Mouse (Mus musculus) MEL (cell line): ENCODE data around the gene Asgr2.

ENCODE experiments used
- CHD2 ChIP-seq: IDR thresholded peaks from 2 replicates; pipeline ENCODE4 v1.6.1; 2011; ENCODE audit warnings: low read length, improper control_type of control experiment
- CTCF ChIP-seq, 3 experiments: IDR thresholded peaks in 2 of 3; conservative IDR thresholded peaks in 1 of 3; 2 replicates each; pipeline ENCODE4 v1.5.1; 2011 to 2012; ENCODE audit warnings: low read length in 3 of 3, low read depth in 2 of 3, mild to moderate bottlenecking in 2 of 3, improper control_type of control experiment in 1 of 3, inconsistent platforms in 1 of 3, mixed read lengths in 1 of 3, moderate library complexity in 1 of 3; ENCODE audit not compliant: control insufficient read depth in 1 of 3, insufficient read depth in 1 of 3, poor library complexity in 1 of 3, severe bottlenecking in 1 of 3
- E2F4 ChIP-seq: IDR thresholded peaks from 2 replicates; pipeline ENCODE4 v1.6.1; 2011; ENCODE audit warnings: low read depth, low read length, improper control_type of control experiment, borderline replicate concordance
- ELF1 ChIP-seq: IDR thresholded peaks from 2 replicates; pipeline ENCODE4 v1.6.1; 2014; ENCODE audit warnings: low read depth, mild to moderate bottlenecking, inconsistent platforms, low read length, improper control_type of control experiment, moderate library complexity
- EP300 ChIP-seq, 2 experiments: IDR thresholded peaks; 2 replicates each; pipeline ENCODE4 v1.6.1; 2011; ENCODE audit warnings: improper control_type of control experiment in 2 of 2, low read length in 2 of 2, low read depth in 1 of 2, mild to moderate bottlenecking in 1 of 2
- GATA1 ChIP-seq: IDR thresholded peaks from 2 replicates; pipeline ENCODE4 v1.6.1; 2011; ENCODE audit warnings: low read depth, low read length, improper control_type of control experiment
- MAX ChIP-seq: IDR thresholded peaks from 2 replicates; pipeline ENCODE4 v1.6.1; 2011; ENCODE audit warnings: low read length, improper control_type of control experiment
- POLR2A ChIP-seq, 2 experiments: IDR thresholded peaks; 2 replicates each; pipeline ENCODE4 v1.6.1; 2011 to 2012; ENCODE audit warnings: low read length in 2 of 2, mild to moderate bottlenecking in 2 of 2, control low read depth in 1 of 2, improper control_type of control experiment in 1 of 2, low read depth in 1 of 2, moderate library complexity in 1 of 2; ENCODE audit not compliant: control insufficient read depth in 1 of 2, insufficient read depth in 1 of 2, poor library complexity in 1 of 2
- RAD21 ChIP-seq: IDR thresholded peaks from 2 replicates; pipeline ENCODE4 v1.6.1; 2011; ENCODE audit warnings: mild to moderate bottlenecking, low read depth, low read length, improper control_type of control experiment
- SMC3 ChIP-seq: IDR thresholded peaks from 2 replicates; pipeline ENCODE4 v1.6.1; 2011; ENCODE audit warnings: low read depth, low read length, improper control_type of control experiment
- TBP ChIP-seq: IDR thresholded peaks from 2 replicates; pipeline ENCODE4 v1.8.0; 2011; ENCODE audit warnings: low read depth, low read length, improper control_type of control experiment
- TCF12 ChIP-seq: IDR thresholded peaks from 2 replicates; pipeline ENCODE4 v1.6.1; 2014; ENCODE audit warnings: low read depth, mild to moderate bottlenecking, inconsistent platforms, low read length, improper control_type of control experiment, moderate library complexity
- USF1 ChIP-seq: IDR thresholded peaks from 2 replicates; pipeline ENCODE4 v1.6.1; 2014; ENCODE audit warnings: low read depth, mild to moderate bottlenecking, inconsistent platforms, low read length, improper control_type of control experiment, moderate library complexity
- ZMIZ1 ChIP-seq: IDR thresholded peaks from 2 replicates; pipeline ENCODE4 v1.6.1; 2012; ENCODE audit warnings: low read depth, mild to moderate bottlenecking, inconsistent platforms, low read length, improper control_type of control experiment, moderate library complexity

- TF ChIP-seq CTCF (IDR thresholded peaks at IDR 0.05 in 2 of 3, conservative IDR thresholded peaks at IDR 0.05 in 1 of 3; ENCODE audit: control insufficient read depth in 1 of 3, insufficient read depth in 1 of 3, low read depth in 2 of 3, low read length in 3 of 3, poor library complexity in 1 of 3, severe bottlenecking in 1 of 3) (no peak), TBP (no peak), EP300 (IDR thresholded peaks at IDR 0.05; ENCODE audit: low read depth in 1 of 2, low read length in 2 of 2) (no peak), CHD2 (no peak), SMC3 (no peak), POLR2A (IDR thresholded peaks at IDR 0.05; ENCODE audit: control insufficient read depth in 1 of 2, insufficient read depth in 1 of 2, low read depth in 1 of 2, low read length in 2 of 2, poor library complexity in 1 of 2) (no peak), GATA1 (no peak), RAD21 (no peak), USF1 (no peak), ELF1 (no peak), TCF12 (no peak), E2F4 (no peak), MAX (no peak), ZMIZ1 (no peak)
These were observed 14.6 kb downstream of the Asgr2 start for GRCm38 (mm10) chr11:70107085-70107484.
